Mouse (Mus musculus) forebrain, embryonic 12.5 days (tissue): Measurements from ENCODE around the gene Col4a2. TPM values are rescaled to one million over a fixed set of nuclear protein-coding genes. Genes with fewer than 3 reads are reported as not detected.

Experiments
- ATAC-seq: fragments of 200-750 bp; cut with Nextera tagmentation; 2 replicates; pipeline ENCODE4 v1.8.0; 2017; ENCODE audit warnings: moderate TSS enrichment; ENCODE audit not compliant: low FRiP score
- H3K27ac ChIP-seq: fragments of 300-500 bp; sonication (generic); 2 replicates; pipeline ENCODE4 v1.5.1; 2016; ENCODE audit warnings: mild to moderate bottlenecking
- H3K27me3 ChIP-seq: fragments of 300-500 bp; sonication (generic); 2 replicates; pipeline ENCODE4 v1.6.1; 2016; ENCODE audit warnings: mild to moderate bottlenecking
- H3K36me3 ChIP-seq: fragments of 300-500 bp; sonication (generic); replicated peaks from 2 replicates; pipeline ENCODE4 v1.6.1; 2016; ENCODE audit warnings: mild to moderate bottlenecking
- H3K4me1 ChIP-seq: fragments of 300-500 bp; sonication (generic); 2 replicates; pipeline ENCODE4 v1.6.1; 2016
- H3K4me2 ChIP-seq: fragments of 300-500 bp; sonication (generic); 2 replicates; pipeline ENCODE4 v1.6.1; 2016; ENCODE audit warnings: mild to moderate bottlenecking, moderate library complexity
- H3K4me3 ChIP-seq: fragments of 300-500 bp; sonication (generic); replicated peaks from 2 replicates; pipeline ENCODE4 v1.5.1; 2016; ENCODE audit warnings: mild to moderate bottlenecking
- H3K9ac ChIP-seq: fragments of 300-500 bp; sonication (generic); 2 replicates; pipeline ENCODE4 v1.6.1; 2016; ENCODE audit warnings: mild to moderate bottlenecking
- H3K9me3 ChIP-seq: fragments of 300-500 bp; sonication (generic); 2 replicates; pipeline ENCODE4 v1.6.1; 2016
- WGBS: fragments of 180-500 bp; shearing (Covaris S2); methylation state at CpG from one replicate; pipeline ENCODE4 v1.1.7; 2016; 5-methylcytosine and 5-hydroxymethylcytosine counted together
- polyA plus RNA-seq: library from polyadenylated mRNA; unstranded; fragments of >200 nt; fragmentation: Nextera tagmentation; extraction: Ambion mirVana; gene quantifications from 2 replicates; pipeline ENCODE4 v1.2.1, GENCODE M21; 2016

The Col4a2 gene
- polyA plus RNA-seq, 1 experiment from 2014 or later: 51.3 TPM

- H3K4me2 ChIP-seq: peak overlapping the region; percentile 13; the same call in 1 of the 2 replicates
- no peak overlapping the region for H3K4me3 ChIP-seq
- H3K9me3 ChIP-seq: no peaks in the 10 kb centered on the region
- no peak overlapping the region for H3K27ac ChIP-seq
- WGBS: 54% methylated on average over 20 of the region's 20 CpGs
- no peaks in the 10 kb centered on the region for H3K36me3 ChIP-seq
- H3K9ac ChIP-seq: no peak overlapping the region
- 0 out of 2 replicates have a peak, but pooled peaks have one; percentile 58 for ATAC-seq
- peaks cover 38% of the 10 kb centered on the region for H3K4me1 ChIP-seq
- no peaks in the 10 kb centered on the region for H3K27me3 ChIP-seq
Observed at GRCm38 (mm10) chr8:11279296-11279826, 33.2 kb upstream of the Col4a2 start.

- Histone ChIP-seq H3K27ac (no peak overlapping the region), H3K4me3 (no peak overlapping the region), H3K4me1 (peaks cover 34% of the 10 kb centered on the region), H3K36me3 (no peaks in the 10 kb centered on the region), H3K9me3 (no peaks in the 10 kb centered on the region), H3K9ac (no peak overlapping the region), H3K4me2 (no peak overlapping the region), H3K27me3 (no peaks in the 10 kb centered on the region)
- ATAC-seq: no peak
- WGBS: 73% methylated on average over 10 of the region's 10 CpGs
Observed at GRCm38 (mm10) chr8:11280721-11281268, 31.8 kb upstream of the Col4a2 start.

- no peaks in the 10 kb centered on the region for H3K36me3 ChIP-seq
- no peaks in the 10 kb centered on the region for H3K27me3 ChIP-seq
- no peak overlapping the region for H3K27ac ChIP-seq
- no peak overlapping the region for H3K4me2 ChIP-seq
- no peak overlapping the region for H3K9ac ChIP-seq
- H3K9me3 ChIP-seq: no peaks in the 10 kb centered on the region
- ATAC-seq: no peak
- H3K4me1 ChIP-seq: peaks cover 34% of the 10 kb centered on the region
- no peak overlapping the region for H3K4me3 ChIP-seq
- WGBS: 79% methylated on average over 10 of the region's 10 CpGs
Observed at GRCm38 (mm10) chr8:11282139-11282538, 30.5 kb upstream of the Col4a2 start.

GRCm38 (mm10) chr8:11282696-11283095 lies 29.9 kb upstream of the Col4a2 start:
- Histone ChIP-seq H3K36me3 (no peaks in the 10 kb centered on the region), H3K4me3 (no peak overlapping the region), H3K27me3 (no peaks in the 10 kb centered on the region), H3K9ac (no peak overlapping the region), H3K9me3 (no peaks in the 10 kb centered on the region), H3K4me1 (peaks cover 33% of the 10 kb centered on the region), H3K4me2 (no peak overlapping the region), H3K27ac (no peak overlapping the region)
- no peak for ATAC-seq
- WGBS: 76% methylated on average over 7 of the region's 7 CpGs

- WGBS: 46% methylated on average over 10 of the region's 10 CpGs
- H3K9me3 ChIP-seq: no peaks in the 10 kb centered on the region
- no peak overlapping the region for H3K9ac ChIP-seq
- H3K27me3 ChIP-seq: no peaks in the 10 kb centered on the region
- no peak overlapping the region for H3K4me3 ChIP-seq
- H3K27ac ChIP-seq: no peak overlapping the region
- ATAC-seq: no peak
- no peaks in the 10 kb centered on the region for H3K36me3 ChIP-seq
- H3K4me2 ChIP-seq: no peak overlapping the region
- H3K4me1 ChIP-seq: peaks cover 28% of the 10 kb centered on the region
Observed at GRCm38 (mm10) chr8:11283217-11283616, 29.4 kb upstream of the Col4a2 start.

GRCm38 (mm10) chr8:11285437-11285836 lies 27.2 kb upstream of the Col4a2 start:
- no peak for ATAC-seq
- H3K4me1 ChIP-seq: peaks cover 15% of the 10 kb centered on the region
- whole genome bisulfite sequencing: 92% methylated on average over 4 of the region's 4 CpGs

GRCm38 (mm10) chr8:11287139-11287538 lies 25.5 kb upstream of the Col4a2 start:
- Histone ChIP-seq H3K9me3 (no peaks in the 10 kb centered on the region), H3K36me3 (no peaks in the 10 kb centered on the region), H3K27ac (no peak overlapping the region), H3K4me2 (no peak overlapping the region), H3K27me3 (no peaks in the 10 kb centered on the region), H3K4me1 (peaks cover 21% of the 10 kb centered on the region), H3K4me3 (no peak overlapping the region), H3K9ac (no peak overlapping the region)
- WGBS: 75% methylated on average over 3 of the region's 3 CpGs
- no peak for ATAC-seq

More at GRCm38 (mm10) chr8:11285437-11285836, 27.2 kb upstream of the Col4a2 start:
- Histone ChIP-seq H3K4me3 (no peak overlapping the region), H3K4me2 (no peak overlapping the region), H3K9me3 (no peaks in the 10 kb centered on the region), H3K27ac (no peak overlapping the region), H3K36me3 (no peaks in the 10 kb centered on the region), H3K9ac (no peak overlapping the region), H3K27me3 (no peaks in the 10 kb centered on the region)

- no peak overlapping the region for H3K4me3 ChIP-seq
- peaks cover 15% of the 10 kb centered on the region for H3K4me1 ChIP-seq
- H3K27ac ChIP-seq: no peak overlapping the region
- H3K9me3 ChIP-seq: no peaks in the 10 kb centered on the region
- H3K9ac ChIP-seq: no peak overlapping the region
- ATAC-seq: no peak
- 76% methylated on average over 6 of the region's 6 CpGs for WGBS
- no peak overlapping the region for H3K4me2 ChIP-seq
- no peaks in the 10 kb centered on the region for H3K27me3 ChIP-seq
- H3K36me3 ChIP-seq: no peaks in the 10 kb centered on the region
Observed at GRCm38 (mm10) chr8:11288286-11288685, 24.3 kb upstream of the Col4a2 start.

- no peak overlapping the region for H3K9ac ChIP-seq
- 8% methylated on average over 1 of the region's 1 CpGs for WGBS
- no peak overlapping the region for H3K27ac ChIP-seq
- no peak overlapping the region for H3K4me2 ChIP-seq
- no peak for ATAC-seq
- no peaks in the 10 kb centered on the region for H3K36me3 ChIP-seq
- no peak overlapping the region for H3K4me3 ChIP-seq
- no peaks in the 10 kb centered on the region for H3K27me3 ChIP-seq
- H3K9me3 ChIP-seq: no peaks in the 10 kb centered on the region
- H3K4me1 ChIP-seq: peaks cover 10% of the 10 kb centered on the region; the same call in 1 of the 2 replicates
Observed at GRCm38 (mm10) chr8:11290533-11290932, 22.1 kb upstream of the Col4a2 start.

GRCm38 (mm10) chr8:11292611-11293010 lies 20.0 kb upstream of the Col4a2 start:
- ATAC-seq: no peak
- H3K4me1 ChIP-seq: peaks cover 10% of the 10 kb centered on the region; the same call in 1 of the 2 replicates
- no peaks in the 10 kb centered on the region for H3K9me3 ChIP-seq
- no peaks in the 10 kb centered on the region for H3K27me3 ChIP-seq
- no peaks in the 10 kb centered on the region for H3K36me3 ChIP-seq
- no peak overlapping the region for H3K4me2 ChIP-seq
- H3K27ac ChIP-seq: no peak overlapping the region
- H3K4me3 ChIP-seq: no peak overlapping the region
- WGBS: 63% methylated on average over 3 of the region's 3 CpGs
- no peak overlapping the region for H3K9ac ChIP-seq

GRCm38 (mm10) chr8:11296282-11296943 lies 16.2 kb upstream of the Col4a2 start:
- no peaks in the 10 kb centered on the region for H3K27me3 ChIP-seq
- no peak overlapping the region for H3K27ac ChIP-seq
- H3K4me3 ChIP-seq: no peak overlapping the region
- no peak overlapping the region for H3K4me2 ChIP-seq
- no peaks in the 10 kb centered on the region for H3K4me1 ChIP-seq
- no peaks in the 10 kb centered on the region for H3K9me3 ChIP-seq
- ATAC-seq: no peak
- no peak overlapping the region for H3K9ac ChIP-seq
- 90% methylated on average over 10 of the region's 10 CpGs for WGBS
- H3K36me3 ChIP-seq: no peaks in the 10 kb centered on the region

- ATAC-seq: no peak
- 87% methylated on average over 8 of the region's 8 CpGs for WGBS
- Histone ChIP-seq H3K9ac (no peak overlapping the region), H3K27ac (no peak overlapping the region), H3K4me2 (no peak overlapping the region), H3K4me1 (no peaks in the 10 kb centered on the region), H3K9me3 (no peaks in the 10 kb centered on the region), H3K36me3 (no peaks in the 10 kb centered on the region), H3K27me3 (no peaks in the 10 kb centered on the region), H3K4me3 (no peak overlapping the region)
Observed at GRCm38 (mm10) chr8:11297141-11297838, 15.3 kb upstream of the Col4a2 start.
